Mouse (Mus musculus): ENCODE measurements around the gene Iqch.

The Iqch gene

DNA sequence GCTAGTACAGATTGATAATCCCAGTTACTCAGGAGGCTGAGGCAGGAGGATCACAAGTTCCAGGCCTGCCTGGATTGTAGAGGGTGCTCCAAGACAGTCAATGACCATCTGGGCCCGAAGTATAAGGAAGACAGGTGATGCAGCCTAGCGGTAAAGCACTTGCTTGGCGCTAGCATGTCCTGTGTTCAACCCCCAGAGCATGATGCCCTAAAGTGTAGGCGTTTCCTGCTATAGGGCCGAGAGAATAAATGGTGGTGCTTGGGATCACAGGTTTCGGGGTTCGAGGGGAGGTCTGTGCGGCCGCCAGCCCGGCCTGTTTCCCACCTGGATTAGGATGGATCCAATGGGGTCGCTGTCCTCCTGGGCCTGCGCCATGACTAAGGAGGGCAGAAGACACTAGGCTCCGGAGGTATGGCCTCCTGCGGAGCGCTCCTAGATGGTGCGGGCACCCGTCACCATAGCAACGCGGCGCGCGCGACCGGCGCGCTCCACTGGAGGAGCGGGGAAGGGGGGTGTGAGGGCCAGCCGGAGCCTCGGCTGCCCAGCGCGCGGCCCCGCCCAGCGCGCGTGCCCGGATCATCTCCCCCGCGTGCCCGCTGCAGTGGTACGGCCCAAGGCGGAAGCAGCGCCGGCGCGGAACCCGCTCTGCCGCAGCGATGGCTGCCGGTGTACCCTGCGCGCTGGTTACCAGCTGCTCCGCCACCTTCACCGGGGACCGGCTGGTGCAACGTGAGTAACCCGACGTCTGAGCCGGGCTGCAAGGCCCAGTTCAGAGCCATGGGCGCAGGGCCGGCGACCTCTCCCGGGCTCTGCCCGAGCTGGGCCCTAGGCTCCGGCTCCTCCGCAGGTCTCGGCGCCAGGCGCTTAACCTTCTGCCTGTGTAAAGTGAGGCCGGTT lies at the start of gene Iqch, which contains the start of gene Aagab:
TSS of gene Iqch (minus strand) at position 451 of the 897 bp plus-strand sequence.
TSS of gene Aagab (plus strand) at position 618 of the 897 bp plus-strand sequence.
- DNase-seq (ENCODE audit: low spot score): peak; percentile 94

DNA sequence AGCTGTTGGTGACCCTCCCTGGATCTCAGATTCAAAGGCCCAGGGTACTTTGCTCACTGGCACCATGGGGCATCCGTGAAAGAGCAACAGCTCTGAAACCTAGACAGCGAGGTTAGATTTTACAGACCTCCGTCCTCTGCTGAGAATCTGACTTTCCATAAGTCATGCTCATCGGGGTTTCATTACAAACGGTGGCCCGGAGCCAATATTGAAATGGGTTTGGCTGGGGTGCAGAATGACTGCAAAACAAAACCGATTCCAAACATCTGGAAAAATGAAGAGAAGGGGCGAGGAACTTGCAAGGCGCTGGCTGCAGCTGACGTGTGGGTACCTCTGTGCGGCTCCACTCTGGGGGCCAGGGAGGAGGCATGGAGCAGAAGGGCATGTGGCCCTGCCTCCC lies 49.3 kb upstream of the Iqch start:
- DNase-seq (ENCODE audit: low spot score): no peak

DNA sequence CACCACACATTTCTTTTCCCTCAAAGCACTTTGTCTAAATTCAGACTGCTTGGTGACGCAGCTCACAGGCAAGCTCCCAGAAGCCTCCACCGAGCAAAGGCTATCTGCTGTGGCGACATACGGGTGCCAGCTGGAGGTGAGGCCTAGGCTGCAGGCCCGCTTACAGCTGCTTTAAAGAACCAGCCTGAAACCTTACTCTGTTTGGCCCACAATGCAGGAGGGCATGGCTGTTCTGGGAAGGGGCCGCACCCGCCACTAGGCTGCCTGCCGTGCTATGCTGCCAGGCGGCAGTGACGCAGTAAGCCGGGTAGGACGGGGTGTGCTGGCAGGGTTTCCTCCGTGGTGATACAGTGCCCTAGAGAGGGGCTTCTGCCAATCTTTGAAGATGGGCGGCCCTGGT lies 48.6 kb upstream of the Iqch start:
- no peak for DNase-seq (ENCODE audit: low spot score)

GRCm38 (mm10) chr9:63649841-63650545 lies 47.7 kb upstream of the Iqch start:
- peak; percentile 39 for DNase-seq (ENCODE audit: low spot score)

GRCm38 (mm10) chr9:63648520-63648918 lies 46.2 kb upstream of the Iqch start:
- DNase-seq (ENCODE audit: low spot score): no peak

- no peak for DNase-seq (ENCODE audit: low spot score)
These were observed 45.6 kb upstream of the Iqch start for GRCm38 (mm10) chr9:63647581-63648519.

- no peak for DNase-seq (ENCODE audit: low spot score)
These were observed 42.8 kb upstream of the Iqch start for GRCm38 (mm10) chr9:63645084-63645483.

DNA sequence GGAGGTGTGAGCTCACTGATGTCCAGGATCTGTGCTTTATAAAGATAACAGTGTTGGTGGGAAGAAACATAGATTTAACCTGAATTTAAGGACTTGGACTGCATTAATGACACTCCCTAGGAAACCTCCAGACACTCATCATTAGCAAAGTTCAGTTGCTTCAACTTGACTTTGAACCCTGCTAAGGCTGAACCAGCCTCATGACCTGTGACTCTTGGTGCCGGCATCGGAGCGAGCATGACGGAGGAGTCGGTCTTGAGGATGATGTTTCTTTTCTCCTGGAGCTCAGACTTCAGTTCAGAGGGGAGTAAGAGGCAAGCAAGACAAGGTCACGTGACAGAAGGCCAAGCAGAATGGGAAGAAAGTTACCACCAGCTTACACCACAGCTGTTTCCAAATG lies 41.7 kb upstream of the Iqch start:
- no peak for DNase-seq (ENCODE audit: low spot score)

DNA sequence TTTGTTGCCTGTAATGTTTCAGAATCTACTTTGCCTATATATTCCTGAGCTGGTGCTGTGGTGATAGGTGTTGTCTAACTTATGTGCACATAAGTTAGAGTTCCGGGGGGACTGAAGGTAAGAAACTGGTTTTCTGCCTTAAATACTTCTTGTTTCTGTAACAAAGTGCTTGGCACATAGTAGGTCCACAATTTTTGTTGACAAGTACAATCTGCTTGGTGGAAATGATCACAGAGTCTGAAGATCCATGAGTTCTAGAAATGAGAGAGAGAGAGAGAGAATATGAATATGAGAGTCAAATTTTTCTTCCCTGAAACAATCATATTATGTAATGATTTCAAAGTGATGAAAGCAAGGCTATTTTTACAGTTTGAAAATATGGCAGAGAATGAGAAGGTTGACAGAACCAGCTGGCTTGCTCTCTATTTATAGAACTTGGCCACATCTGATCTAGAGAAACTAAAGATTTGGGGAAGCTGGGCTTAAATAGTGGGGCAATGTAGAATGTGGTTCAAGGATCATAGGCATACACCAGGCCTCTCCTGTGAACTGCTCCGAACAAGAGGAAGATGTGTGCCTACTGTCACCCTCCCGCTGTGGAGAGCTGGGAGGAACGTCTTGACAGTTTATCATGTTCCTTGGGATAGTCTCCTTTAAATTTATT lies 39.8 kb upstream of the Iqch start:
- no peak for DNase-seq (ENCODE audit: low spot score)

DNA sequence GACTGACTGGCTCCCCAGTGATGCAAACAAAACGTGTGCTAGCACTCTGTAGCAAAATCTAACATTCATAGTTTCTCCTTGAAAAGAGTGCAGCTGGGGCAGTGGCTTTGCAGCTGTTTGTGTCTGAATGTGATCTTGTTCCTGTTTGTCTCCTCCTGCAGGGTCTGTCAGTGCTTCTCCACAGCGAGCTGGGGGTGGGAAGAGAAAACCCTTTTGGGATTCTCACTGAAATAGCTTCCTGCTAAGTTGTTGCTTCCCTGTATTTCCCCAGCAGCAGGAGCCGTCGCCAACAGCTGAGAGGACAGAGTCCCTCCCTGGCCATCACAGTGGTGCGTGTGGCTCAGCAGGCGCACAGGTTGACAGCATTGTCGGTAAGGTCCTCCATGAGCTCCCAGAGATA lies 33.8 kb upstream of the Iqch start:
- DNase-seq (ENCODE audit: low spot score): no peak

- no peak for DNase-seq (ENCODE audit: low spot score)
These were observed 31.0 kb upstream of the Iqch start for GRCm38 (mm10) chr9:63633334-63633733.

GRCm38 (mm10) chr9:63632924-63633323 lies 30.6 kb upstream of the Iqch start:
- no peak for DNase-seq (ENCODE audit: low spot score)

- DNase-seq (ENCODE audit: low spot score): no peak
These were observed 29.8 kb upstream of the Iqch start for GRCm38 (mm10) chr9:63632045-63632444.

GRCm38 (mm10) chr9:63625090-63625756 lies 22.9 kb upstream of the Iqch start:
- DNase-seq (ENCODE audit: low spot score): no peak

DNA sequence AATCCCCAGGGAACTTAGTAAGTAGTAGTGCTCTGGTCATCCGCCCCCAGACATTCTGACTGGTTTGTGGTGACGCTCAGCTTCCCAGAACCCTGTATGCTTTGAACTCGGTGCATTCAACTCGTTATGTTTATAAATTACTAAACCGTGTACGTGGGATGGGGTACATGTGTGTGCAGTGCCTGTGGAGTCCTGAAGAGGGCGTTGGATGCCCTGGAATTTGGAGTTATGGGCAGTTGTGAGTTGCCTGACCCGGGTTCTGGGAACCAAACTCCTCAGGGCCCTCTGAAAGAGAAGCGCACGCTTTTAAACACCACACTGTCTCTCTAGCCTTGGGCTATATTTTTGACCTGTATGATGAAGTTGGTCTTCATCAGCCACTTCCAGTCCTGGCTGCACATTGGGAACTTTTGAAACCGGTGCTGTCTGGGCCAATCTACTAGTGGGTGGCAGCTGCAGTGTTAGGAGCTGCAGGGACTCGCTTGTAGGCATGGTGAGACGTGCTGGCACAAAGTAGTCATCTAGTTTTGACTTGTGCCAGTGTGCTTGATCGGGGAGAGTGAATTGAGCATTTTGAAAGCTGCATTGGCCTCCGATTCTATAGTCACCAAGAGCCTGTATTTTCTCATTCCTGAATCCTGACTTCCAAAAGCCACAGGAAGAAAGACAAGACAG lies 21.7 kb upstream of the Iqch start:
- DNase-seq (ENCODE audit: low spot score): no peak

DNA sequence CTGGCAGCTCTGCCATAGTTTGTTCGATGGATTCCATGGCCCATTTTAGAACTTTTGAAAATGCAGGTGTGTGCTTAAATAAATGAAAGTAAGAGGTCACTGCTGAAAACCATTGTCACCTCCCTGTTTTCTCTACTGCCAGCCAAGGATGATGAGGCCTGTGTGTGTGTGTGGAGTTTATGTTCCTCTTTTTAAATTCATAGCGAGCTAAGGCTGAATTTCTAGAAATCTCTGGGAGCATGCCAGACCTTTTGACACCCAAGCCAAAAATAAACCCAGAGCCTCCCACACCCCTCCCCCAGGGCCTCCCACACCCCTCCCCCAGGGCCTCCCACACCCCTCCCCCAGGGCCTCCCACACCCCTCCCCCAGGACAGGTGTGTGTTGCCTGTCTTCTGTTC lies 15.7 kb upstream of the Iqch start:
- DNase-seq (ENCODE audit: low spot score): no peak

DNA sequence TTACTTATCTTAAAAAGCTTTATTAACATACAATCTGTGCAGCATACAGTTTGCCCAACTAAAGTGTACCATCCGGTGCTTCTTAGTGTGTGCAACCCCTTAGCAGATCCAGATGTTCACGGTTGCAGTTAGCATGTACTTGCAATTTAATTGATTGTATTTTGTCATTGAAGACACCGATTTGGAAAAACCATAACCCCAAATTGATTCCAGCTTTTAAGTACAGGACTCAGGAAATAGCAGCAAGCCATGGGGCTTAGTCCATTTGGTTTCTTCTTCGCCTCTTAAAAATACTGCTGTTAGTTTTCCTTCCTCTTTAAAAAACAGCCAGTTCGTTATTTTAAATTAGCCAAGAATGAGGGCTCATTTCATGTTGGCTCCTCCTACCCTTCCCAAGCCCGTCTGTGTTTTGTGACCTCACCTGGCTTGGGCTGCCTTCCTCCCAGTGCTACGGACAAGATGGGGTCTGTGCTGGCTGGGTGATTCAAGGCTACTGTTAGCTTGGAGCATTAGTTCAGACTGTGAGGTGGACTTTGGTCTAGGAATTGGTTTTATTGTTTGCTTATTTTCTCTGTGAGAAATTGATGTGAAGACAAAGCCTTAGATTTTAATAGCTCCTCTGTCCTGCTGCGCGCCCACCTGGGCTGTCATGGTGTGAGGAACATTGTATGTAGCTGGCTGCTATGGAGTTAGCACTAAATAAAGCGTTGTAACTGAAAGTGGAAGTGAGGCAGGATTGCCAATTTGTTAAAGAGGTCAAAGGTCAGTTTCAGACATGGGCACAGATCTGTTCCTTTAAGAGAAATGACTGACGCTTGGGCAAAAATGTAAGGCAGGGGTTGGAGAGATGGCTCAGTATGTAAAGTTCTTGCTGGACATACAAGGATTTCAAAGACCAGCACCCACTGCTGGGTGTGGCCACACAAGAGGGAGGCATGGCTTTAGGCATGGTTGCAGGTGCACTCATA lies 12.0 kb upstream of the Iqch start:
- DNase-seq (ENCODE audit: low spot score): no peak

GRCm38 (mm10) chr9:63613569-63613968 lies 11.3 kb upstream of the Iqch start:
- DNase-seq (ENCODE audit: low spot score): no peak
